Mouse (Mus musculus) lung, embryonic 15.5 days (tissue): ENCODE measurements at regions not wholly inside any gene's neighbourhood (a gene's known extent, or its start where the extent isn't known, plus 50 kb on each side); places are given as distances from the start of the nearest gene placed in this dataset.

Source experiments
- ATAC-seq: fragments of 200-750 bp; cut with Nextera tagmentation; 2 replicates; pipeline ENCODE4 v1.8.0; 2017; ENCODE audit warnings: moderate number of reproducible peaks, borderline replicate concordance; ENCODE audit not compliant: low FRiP score, low TSS enrichment; ENCODE audit errors: extremely low read depth
- H3K27ac ChIP-seq: fragments of 300-500 bp; sonication (generic); 2 replicates; pipeline ENCODE4 v1.5.1; 2015; ENCODE audit warnings: moderate library complexity, mild to moderate bottlenecking, inconsistent platforms
- H3K27me3 ChIP-seq: fragments of 300-500 bp; sonication (generic); 2 replicates; pipeline ENCODE4 v1.6.1; 2015; ENCODE audit warnings: inconsistent platforms
- H3K36me3 ChIP-seq: fragments of 300-500 bp; sonication (generic); 2 replicates; pipeline ENCODE4 v1.6.1; 2015; ENCODE audit warnings: inconsistent platforms
- H3K4me1 ChIP-seq: fragments of 300-500 bp; sonication (generic); 2 replicates; pipeline ENCODE4 v1.6.1; 2015; ENCODE audit warnings: inconsistent platforms
- H3K4me2 ChIP-seq: fragments of 300-500 bp; sonication (generic); 2 replicates; pipeline ENCODE4 v1.6.1; 2015; ENCODE audit warnings: inconsistent platforms, mild to moderate bottlenecking, moderate library complexity
- H3K4me3 ChIP-seq: fragments of 300-500 bp; sonication (generic); 2 replicates; pipeline ENCODE4 v1.5.1; 2015; ENCODE audit warnings: mild to moderate bottlenecking, inconsistent platforms
- H3K9ac ChIP-seq: fragments of 300-500 bp; sonication (generic); 2 replicates; pipeline ENCODE4 v1.6.1; 2015; ENCODE audit warnings: inconsistent platforms
- H3K9me3 ChIP-seq: fragments of 300-500 bp; sonication (generic); 2 replicates; pipeline ENCODE4 v1.6.1; 2016; ENCODE audit warnings: inconsistent platforms
- WGBS: fragments of 180-500 bp; shearing (Covaris S2); methylation state at CpG from one replicate; pipeline ENCODE4 v1.1.7; 2015; 5-methylcytosine and 5-hydroxymethylcytosine counted together

- no peak overlapping the region for H3K9ac ChIP-seq
- ATAC-seq: no peak
- no peaks in the 10 kb centered on the region for H3K27me3 ChIP-seq
- H3K4me1 ChIP-seq: no peaks in the 10 kb centered on the region
- no peaks in the 10 kb centered on the region for H3K36me3 ChIP-seq
- no peak overlapping the region for H3K4me2 ChIP-seq
- no peak overlapping the region for H3K27ac ChIP-seq
- 64% methylated on average over 1 of the region's 1 CpGs for WGBS
- no peak overlapping the region for H3K4me3 ChIP-seq
- no peaks in the 10 kb centered on the region for H3K9me3 ChIP-seq
Observed at GRCm38 (mm10) chr10:3662571-3662970, 77.6 kb upstream of the Plekhg1 start.

- H3K4me1 ChIP-seq: no peaks in the 10 kb centered on the region
- no peak for ATAC-seq
Observed at GRCm38 (mm10) chr10:3663296-3663695, 76.9 kb upstream of the Plekhg1 start.

GRCm38 (mm10) chr10:3684481-3684880, 55.7 kb upstream of the Plekhg1 start:
- Histone ChIP-seq H3K9me3 (no peaks in the 10 kb centered on the region), H3K4me1 (no peaks in the 10 kb centered on the region), H3K36me3 (no peaks in the 10 kb centered on the region), H3K27ac (no peak overlapping the region), H3K4me3 (no peak overlapping the region), H3K27me3 (no peaks in the 10 kb centered on the region), H3K9ac (no peak overlapping the region), H3K4me2 (no peak overlapping the region)
- no peak for ATAC-seq
- 57% methylated on average over 2 of the region's 2 CpGs for WGBS

More at GRCm38 (mm10) chr10:3663296-3663695, 76.9 kb upstream of the Plekhg1 start:
- Histone ChIP-seq H3K4me3 (no peak overlapping the region), H3K27me3 (no peaks in the 10 kb centered on the region), H3K36me3 (no peaks in the 10 kb centered on the region), H3K9me3 (no peaks in the 10 kb centered on the region), H3K27ac (no peak overlapping the region), H3K9ac (no peak overlapping the region), H3K4me2 (no peak overlapping the region)
